Mouse (Mus musculus) urinary bladder, postnatal 4 days (tissue): ENCODE results near the gene Slc27a1.

ENCODE experiments used
- DNase-seq, 2 experiments: peaks; one replicate each; pipeline ENCODE4 v3.0.0; 2021 to 2022; ENCODE audit warnings: low spot score in 2 of 2

The Slc27a1 gene

DNA sequence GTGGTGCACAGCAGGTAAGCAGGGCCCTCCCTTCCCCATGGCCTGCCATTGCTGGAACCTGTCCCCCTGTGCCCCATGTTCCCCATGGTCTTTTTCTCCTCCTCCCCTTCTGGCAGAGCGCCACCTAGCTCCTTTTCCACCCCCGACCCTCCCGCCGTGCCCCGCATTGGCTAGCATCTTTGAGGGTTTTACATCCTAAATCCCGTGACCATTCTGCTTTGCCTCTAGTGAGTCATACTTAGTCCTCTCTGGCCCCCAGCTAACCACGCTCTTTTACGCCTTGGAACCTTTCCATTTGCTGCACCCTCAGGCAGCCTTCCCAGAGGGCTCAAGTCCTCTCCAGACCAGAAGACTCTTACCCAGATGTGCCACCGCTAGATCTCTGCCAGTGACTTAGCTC, 11.5 kb downstream of the Slc27a1 start:
- no peak for DNase-seq

DNA sequence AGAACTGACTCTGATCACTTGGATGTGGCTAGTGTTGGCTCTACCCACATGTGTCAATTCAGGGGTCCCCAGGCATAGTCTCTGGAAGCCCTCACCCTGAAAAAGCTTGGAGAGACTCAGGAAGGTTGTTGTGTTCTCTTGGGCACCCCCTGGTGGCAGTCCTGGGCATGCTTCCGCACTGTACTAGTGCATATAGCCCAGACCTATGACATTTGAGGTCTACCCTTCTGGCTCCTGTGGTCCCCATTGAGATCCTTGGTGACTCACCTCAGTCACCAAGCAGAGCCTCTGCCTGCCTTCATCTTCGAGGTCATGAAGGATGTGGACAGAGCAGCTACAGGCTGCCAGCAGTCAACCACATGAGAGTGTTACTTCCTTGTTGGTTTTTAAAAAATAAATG, 18.2 kb downstream of the Slc27a1 start:
- DNase-seq: no peak

- DNase-seq: no peak
Observed at GRCm38 (mm10) chr8:71588762-71589161, 20.1 kb downstream of the Slc27a1 start.

DNA sequence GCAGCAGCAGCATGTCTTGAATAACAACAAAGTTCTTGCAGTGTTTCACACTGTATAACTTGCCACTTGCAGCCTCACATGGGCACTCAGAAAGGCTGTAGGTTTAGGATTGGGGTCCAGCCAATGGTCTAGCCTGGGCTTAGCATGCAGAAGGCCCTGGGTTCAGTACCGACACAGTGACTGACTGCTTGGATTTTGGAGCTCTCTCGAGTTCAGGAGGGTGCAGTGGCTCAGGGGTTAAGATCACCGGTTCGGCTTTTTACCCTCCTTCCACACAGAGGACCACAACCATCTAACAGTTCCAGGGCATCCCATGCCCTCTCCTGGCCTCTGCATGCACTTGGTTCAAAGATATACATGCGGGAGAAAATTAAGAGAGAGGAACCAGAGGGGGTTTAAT, 22.3 kb downstream of the Slc27a1 start:
- DNase-seq: no peak

GRCm38 (mm10) chr8:71591471-71592373, 23.0 kb downstream of the Slc27a1 start, which contains the start of gene Pgls:
Gene Pgls, plus strand, starts transcription at chr8:71592176.
- DNase-seq: peak; percentile 94

- DNase-seq: peak in 1 of 2 experiments; percentile 74
Observed at GRCm38 (mm10) chr8:71592374-71593170, 23.9 kb downstream of the Slc27a1 start.

DNA sequence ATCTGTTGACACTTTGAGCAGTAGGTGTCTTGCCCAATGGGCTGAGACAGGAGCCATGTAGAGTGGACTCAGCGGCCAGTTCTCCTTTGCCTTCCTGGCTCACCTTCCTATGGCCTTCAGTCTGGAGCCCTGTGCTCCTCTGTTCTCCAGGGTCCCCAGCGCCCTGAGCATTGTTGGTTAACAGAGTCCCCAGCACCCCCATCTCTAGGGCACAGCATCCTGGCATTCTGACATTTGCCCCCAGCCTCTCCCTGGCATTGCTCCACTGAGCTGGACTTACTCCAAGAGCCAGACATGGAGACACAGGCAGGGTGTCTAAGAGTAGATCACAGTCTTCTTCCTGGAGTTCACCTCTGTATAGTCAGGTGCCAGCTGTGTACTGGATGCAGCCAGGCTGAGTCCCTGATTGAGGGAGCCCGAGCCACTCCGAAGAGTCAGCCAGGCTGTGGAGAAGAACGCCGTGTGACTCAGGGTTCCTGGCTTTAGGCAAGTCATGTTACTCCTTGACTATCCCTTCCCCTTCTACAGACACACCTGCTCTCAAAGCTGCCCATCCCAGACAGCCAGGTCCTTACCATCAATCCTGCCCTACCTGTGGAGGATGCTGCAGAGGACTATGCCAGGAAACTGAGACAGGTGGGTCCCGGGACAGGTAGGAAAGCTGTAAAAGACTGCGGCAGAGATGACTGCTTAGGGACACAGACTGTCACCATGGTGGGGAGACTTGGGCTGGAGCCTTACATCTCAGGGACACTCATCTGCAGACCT, 25.1 kb downstream of the Slc27a1 start:
- no peak for DNase-seq

DNA sequence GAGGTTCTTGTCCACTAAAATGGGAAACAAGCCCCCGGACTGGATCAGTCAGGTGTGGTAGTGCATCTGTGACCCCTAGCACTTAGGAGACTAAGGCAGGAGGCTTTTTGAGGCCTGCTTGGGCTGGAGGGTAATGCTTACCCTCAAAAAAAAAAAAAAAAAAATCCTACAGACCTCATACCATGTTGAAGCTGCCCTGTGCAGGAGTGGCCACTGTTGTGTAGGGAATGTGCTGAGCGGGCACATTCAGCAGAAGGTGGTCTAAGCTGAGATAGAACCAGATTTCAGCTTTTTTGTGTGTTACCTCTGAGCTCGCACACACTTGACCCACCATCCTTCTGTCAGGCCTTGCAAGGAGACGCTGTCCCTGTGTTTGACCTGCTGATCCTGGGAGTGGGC, 25.6 kb downstream of the Slc27a1 start:
- DNase-seq: no peak

GRCm38 (mm10) chr8:71595862-71596261, 27.2 kb downstream of the Slc27a1 start:
- peak; percentile 80 to 89 for DNase-seq

- no peak for DNase-seq
Observed at GRCm38 (mm10) chr8:71596384-71596783, 27.7 kb downstream of the Slc27a1 start.

- no peak for DNase-seq
Observed at GRCm38 (mm10) chr8:71596798-71597197, 28.1 kb downstream of the Slc27a1 start.

DNA sequence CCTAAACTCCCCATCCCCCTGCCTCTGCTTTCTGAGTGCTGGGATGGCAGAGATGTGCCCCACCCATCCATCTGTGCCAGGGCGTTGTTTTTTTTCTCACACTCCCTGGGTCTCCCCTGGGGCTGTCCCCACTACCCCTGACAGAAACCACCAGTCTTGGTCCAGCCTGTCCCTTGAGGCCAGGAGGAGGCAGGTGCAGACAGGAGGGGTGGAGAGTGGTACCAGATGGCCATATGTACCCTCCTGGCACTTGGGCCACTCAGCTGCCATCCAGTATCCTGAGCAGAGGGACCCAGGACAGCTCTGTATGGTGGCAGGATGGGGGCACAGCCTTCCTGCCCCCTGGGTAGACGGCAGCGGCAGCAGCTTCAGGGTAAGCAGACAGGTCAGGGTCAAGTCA, 28.8 kb downstream of the Slc27a1 start, which contains the start of gene Fam129c:
Gene Fam129c, plus strand, starts transcription at position 198 of the 400 bp plus-strand sequence.
- DNase-seq: no peak

- DNase-seq: no peak
Observed at GRCm38 (mm10) chr8:71598375-71598774, 29.7 kb downstream of the Slc27a1 start.

GRCm38 (mm10) chr8:71598841-71599240, 30.2 kb downstream of the Slc27a1 start:
- DNase-seq: no peak

DNA sequence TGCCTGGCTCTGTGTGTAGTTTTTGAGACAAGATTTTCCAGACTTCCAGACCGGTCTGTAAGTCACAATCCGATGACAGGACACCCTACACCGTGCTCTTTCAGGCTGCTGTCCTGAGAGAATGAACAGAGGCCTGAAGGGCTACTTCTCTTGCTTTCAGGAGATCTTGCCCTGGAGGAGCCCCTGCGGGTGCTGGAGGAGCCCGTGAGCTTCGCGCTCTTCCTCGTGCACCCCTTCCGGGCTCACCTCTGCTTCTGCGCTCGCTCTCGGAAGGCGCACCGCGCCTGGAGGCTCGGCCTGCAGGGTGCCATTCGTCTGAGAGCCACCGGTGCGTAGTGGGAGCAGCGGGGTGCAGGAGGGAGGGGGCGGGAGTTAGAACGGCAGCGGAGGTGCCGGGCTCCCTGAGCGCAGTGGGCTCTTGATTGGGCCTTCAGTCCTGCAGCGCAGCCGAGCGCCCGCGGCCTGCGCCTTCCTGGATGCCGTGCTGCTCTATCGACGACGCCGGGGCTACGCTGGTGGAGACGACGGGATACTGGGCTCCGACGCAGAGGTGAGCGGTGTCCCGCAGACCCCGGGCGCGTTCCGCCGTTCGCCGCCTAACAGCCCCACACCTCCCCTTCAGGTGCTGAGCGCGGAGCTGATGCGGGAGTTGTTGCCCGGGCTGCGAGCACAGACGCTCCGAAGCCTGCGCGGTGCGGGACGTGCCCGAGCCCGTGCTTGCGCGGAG, 33.4 kb downstream of the Slc27a1 start:
- DNase-seq: no peak

DNA sequence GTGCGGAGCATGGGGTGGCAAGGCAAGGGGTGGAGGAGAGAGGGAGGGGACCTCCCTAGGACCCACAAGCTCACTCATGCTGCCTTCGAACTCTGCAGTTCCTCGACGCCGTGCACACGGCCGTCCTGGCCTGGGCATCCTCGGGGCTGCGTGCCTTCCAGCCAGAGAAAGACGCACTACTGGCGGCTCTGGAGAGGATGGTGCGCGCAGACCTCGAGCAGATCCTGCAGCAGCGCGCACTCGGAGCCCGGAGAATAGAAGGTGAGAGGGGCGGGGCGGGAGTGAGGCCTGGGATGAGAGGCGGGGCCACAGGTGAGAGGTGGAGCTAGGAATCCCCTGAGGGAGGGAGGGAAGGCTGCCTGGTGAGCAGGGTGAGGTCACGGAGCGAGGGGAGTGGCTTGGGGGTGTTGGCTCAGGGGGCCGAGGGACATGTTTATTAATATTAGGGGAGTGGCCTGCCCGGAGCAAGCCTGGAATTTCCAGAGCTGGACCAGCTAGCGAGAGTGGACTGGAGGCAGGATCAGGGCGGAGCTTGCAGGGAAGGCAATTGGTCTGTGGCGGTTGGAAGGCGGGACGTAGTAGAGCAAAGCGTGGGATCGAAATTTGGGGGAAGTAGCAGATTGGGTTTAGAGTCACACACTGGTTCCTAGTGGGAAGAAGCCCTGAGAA, 34.1 kb downstream of the Slc27a1 start:
- DNase-seq: peak; percentile 76 to 82

DNA sequence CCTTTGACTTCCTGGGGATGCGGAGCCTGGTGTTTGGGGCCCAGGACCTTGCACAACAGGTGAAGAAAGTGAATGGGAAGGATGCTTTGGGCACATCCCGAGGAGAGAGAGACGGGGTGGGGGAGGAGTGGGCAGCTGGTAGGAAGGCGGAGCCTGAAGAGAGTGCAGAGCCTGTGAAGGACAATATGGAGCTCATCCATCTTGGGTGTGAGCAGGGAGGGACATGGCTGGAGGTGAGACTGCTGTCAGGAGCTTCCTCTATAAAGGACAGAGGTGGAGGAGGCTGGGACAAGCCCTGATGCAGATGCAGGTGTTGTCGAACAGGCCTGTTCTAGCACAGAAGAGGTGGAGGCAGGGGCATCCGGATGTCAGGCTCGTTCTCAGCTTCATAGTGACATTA, 35.3 kb downstream of the Slc27a1 start:
- DNase-seq: no peak

- DNase-seq: peak; percentile 95 to 96
Observed at GRCm38 (mm10) chr8:71610822-71611651, 42.4 kb downstream of the Slc27a1 start, which contains the start of gene Colgalt1. Gene Colgalt1, plus strand, starts transcription at chr8:71610998.

GRCm38 (mm10) chr8:71612141-71612540, 43.5 kb downstream of the Slc27a1 start:
- DNase-seq: no peak

DNA sequence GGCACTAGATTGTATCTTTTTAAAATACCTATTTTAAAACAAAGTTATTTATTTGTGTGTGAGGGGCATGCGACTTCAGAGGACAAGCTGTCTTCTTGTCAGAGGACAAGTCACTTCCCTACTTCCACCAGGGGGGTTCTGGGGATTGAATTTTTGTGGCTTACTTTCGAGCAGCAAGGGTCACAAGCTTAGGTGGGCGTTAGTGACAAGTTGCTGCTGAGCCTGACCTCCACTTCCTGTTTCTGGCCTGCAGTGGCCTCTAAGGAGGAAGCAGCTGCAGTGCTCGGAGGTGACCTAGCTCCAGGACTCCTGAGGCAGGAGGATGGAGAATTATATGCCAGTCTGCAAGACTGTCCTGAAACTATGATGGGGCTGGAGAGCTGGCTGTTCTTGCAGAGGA, 44.7 kb downstream of the Slc27a1 start:
- no peak for DNase-seq
